ENCODE assay signal across 14 mouse cellular contexts in the genomic region with DNA sequence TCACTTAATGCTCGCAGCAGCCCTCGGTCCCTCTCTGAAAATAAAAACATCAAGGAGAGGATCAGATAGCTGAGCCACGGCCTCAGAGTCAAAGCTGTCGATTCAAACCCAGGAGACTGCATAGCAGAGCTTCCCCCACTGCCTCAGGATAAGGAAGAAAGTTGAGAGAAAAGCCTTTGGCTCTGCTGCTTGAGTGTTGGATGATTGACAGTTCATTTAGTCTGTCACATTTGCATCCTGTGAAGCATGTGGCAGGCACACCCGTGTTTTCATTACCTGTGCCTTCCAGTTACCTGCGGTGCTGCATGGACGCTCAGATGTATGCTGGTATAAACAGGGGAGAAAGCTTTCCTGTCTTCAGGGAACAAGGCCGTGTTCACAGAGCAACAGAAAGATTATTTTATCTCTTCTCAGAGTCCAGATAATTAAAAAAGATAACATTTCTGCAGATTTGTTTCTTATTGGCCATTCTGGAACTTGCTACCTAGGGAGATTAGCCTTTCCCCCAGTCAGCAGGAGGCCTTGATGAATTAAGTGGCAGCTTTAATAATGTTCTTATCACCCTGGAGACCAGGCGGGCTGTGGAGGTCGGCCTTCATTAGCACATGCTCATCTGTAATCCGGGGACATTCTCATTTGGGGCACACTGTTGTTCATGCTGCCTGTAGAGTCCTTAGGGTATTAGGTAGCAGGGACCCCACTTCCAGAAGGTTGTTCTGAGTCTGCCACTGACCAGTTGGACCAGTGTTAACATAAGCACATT.
DNase-seq lines count a peak whose midpoint lies in the region; ATAC-seq and TF ChIP-seq lines count a peak whose summit lies in the region.
"Had no signal": no experiment of that assay in that cellular context is flagged by ENCODE, and none has a peak within 500 bp of the region (broad histone marks: within the 10 kb centered on the region; RNA-seq: fewer than 3 reads in every experiment).

No protein-coding gene starts in this region.

- ATAC-seq in forebrain, embryonic 11.5 days (replicated peaks; ENCODE audit: low FRiP score): no peak
- no peak for ATAC-seq in forebrain, embryonic 12.5 days (ENCODE audit: low FRiP score)

- no peak overlapping the region for H3K27ac ChIP-seq in forebrain, embryonic 11.5 days (ENCODE audit: low read depth, low read length)
- no peak overlapping the region for H3K27ac ChIP-seq in forebrain, embryonic 12.5 days
- 0 out of 2 replicates have a peak overlapping the region, but pooled peaks have one; percentile 30 for H3K27ac ChIP-seq in limb, embryonic 10.5 days
- H3K27ac ChIP-seq: gastrocnemius, adult 2 months; heart, adult 2 months had no signal

- H3K9me3 ChIP-seq in forebrain, embryonic 11.5 days (ENCODE audit: control insufficient read depth, low read length): no peaks in the 10 kb centered on the region
- H3K9me3 ChIP-seq in forebrain, embryonic 12.5 days: no peaks in the 10 kb centered on the region
- no peaks in the 10 kb centered on the region for H3K9me3 ChIP-seq in limb, embryonic 10.5 days (replicated peaks)

- no peaks in the 10 kb centered on the region for H3K36me3 ChIP-seq in forebrain, embryonic 11.5 days (ENCODE audit: control insufficient read depth, insufficient read depth, low read length)
- H3K36me3 ChIP-seq in forebrain, embryonic 12.5 days (replicated peaks): no peaks in the 10 kb centered on the region
- H3K36me3 ChIP-seq in limb, embryonic 10.5 days: no peaks in the 10 kb centered on the region

- H3K4me3 ChIP-seq in forebrain, embryonic 11.5 days (ENCODE audit: low read depth, low read length): no peak overlapping the region
- H3K4me3 ChIP-seq in forebrain, embryonic 12.5 days (replicated peaks): no peak overlapping the region
- no peak overlapping the region for H3K4me3 ChIP-seq in limb, embryonic 10.5 days
- H3K4me3 ChIP-seq: gastrocnemius, adult 2 months; heart, adult 2 months had no signal

- H3K4me2 ChIP-seq in forebrain, embryonic 11.5 days (ENCODE audit: low read depth, low read length, severe bottlenecking): no peak overlapping the region
- no peak overlapping the region for H3K4me2 ChIP-seq in forebrain, embryonic 12.5 days

- no peak overlapping the region for H3K9ac ChIP-seq in forebrain, embryonic 11.5 days (ENCODE audit: low read length)
- no peak overlapping the region for H3K9ac ChIP-seq in forebrain, embryonic 12.5 days

- H3K4me1 ChIP-seq in forebrain, embryonic 11.5 days (replicated peaks; ENCODE audit: control insufficient read depth, insufficient read depth, low read length): peaks cover 3% of the 10 kb centered on the region; the same call in 1 of the 2 replicates
- peaks cover 18% of the 10 kb centered on the region for H3K4me1 ChIP-seq in forebrain, embryonic 12.5 days
- peaks cover 11% of the 10 kb centered on the region; the same call in 1 of the 2 replicates for H3K4me1 ChIP-seq in limb, embryonic 10.5 days

- peak; percentile 54 for DNase-seq in forebrain, embryonic 11.5 days (ENCODE audit: low spot score)
- DNase-seq in brain, embryonic 14.5 days (ENCODE audit: low read depth): peak; percentile 69
- no peak for DNase-seq in limb, embryonic 10.5 days (ENCODE audit: low spot score)
- DNase-seq in retina, adult 2 months (ENCODE audit: low read depth, low spot score): peak; percentile 36
- DNase-seq in thymus, postnatal 25 days: no peak
- no peak for DNase-seq in adipocyte (ENCODE audit: low spot score)
- DNase-seq in lung, postnatal 36 days: no peak
- DNase-seq: adrenal gland, postnatal 36 days; gastrocnemius, adult 2 months; heart, adult 2 months; kidney, postnatal 10 days; lung, adult 2 months; right cerebral cortex, postnatal 25 days had no signal

- WGBS in forebrain, embryonic 11.5 days: 24% methylated on average over 11 of the region's 11 CpGs
- WGBS in forebrain, embryonic 12.5 days: 19% methylated on average over 11 of the region's 11 CpGs
- WGBS in limb, embryonic 10.5 days: 42% methylated on average over 11 of the region's 11 CpGs

- no peaks in the 10 kb centered on the region for H3K27me3 ChIP-seq in forebrain, embryonic 11.5 days (ENCODE audit: control insufficient read depth, insufficient read depth, low read length)
- H3K27me3 ChIP-seq in forebrain, embryonic 12.5 days: no peaks in the 10 kb centered on the region; the same call in 1 of the 2 replicates
- H3K27me3 ChIP-seq in limb, embryonic 10.5 days (ENCODE audit: low read depth, poor library complexity, severe bottlenecking): no peaks in the 10 kb centered on the region

- TF ChIP-seq POLR2A in brain, embryonic 14.5 days (IDR thresholded peaks at IDR 0.05; ENCODE audit: borderline replicate concordance, extremely low read depth, insufficient read depth, insufficient read length, poor library complexity, severe bottlenecking): no peak

- no peak for TF ChIP-seq CTCF in brain, embryonic 14.5 days (IDR thresholded peaks at IDR 0.05; ENCODE audit: borderline replicate concordance, extremely low read depth, insufficient read depth, insufficient read length)

Comparison
In these comparisons a context has a peak if more than half of its experiments do, and no peak if none do; other contexts are left out.
1. DNase-seq: peak in forebrain, embryonic 11.5 days (single experiment), brain, embryonic 14.5 days (single experiment) and retina, adult 2 months (single experiment); none in limb, embryonic 10.5 days (single experiment), thymus, postnatal 25 days (single experiment), adipocyte (single experiment) and lung, postnatal 36 days (single experiment).